Mouse (Mus musculus) heart, embryonic 11.5 days (tissue): ENCODE data around the gene App. TPM values are rescaled to one million over a fixed set of nuclear protein-coding genes. Genes with fewer than 3 reads are reported as not detected.

Source experiments
- ATAC-seq: fragments of 200-750 bp; cut with Nextera tagmentation; replicated peaks from 2 replicates; pipeline ENCODE4 v1.8.0; 2017; ENCODE audit warnings: moderate library complexity; ENCODE audit not compliant: insufficient number of reproducible peaks, low FRiP score, low TSS enrichment
- H3K27ac ChIP-seq: fragments of 300-500 bp; sonication (generic); 2 replicates; pipeline ENCODE4 v1.5.1; 2014; ENCODE audit warnings: mild to moderate bottlenecking, low read depth, low read length
- H3K27me3 ChIP-seq: fragments of 300-500 bp; sonication (generic); 2 replicates; pipeline ENCODE4 v1.6.1; 2014; ENCODE audit warnings: mild to moderate bottlenecking, low read length, mixed read lengths; ENCODE audit not compliant: control insufficient read depth, insufficient read depth
- H3K36me3 ChIP-seq: fragments of 300-500 bp; sonication (generic); 2 replicates; pipeline ENCODE4 v1.6.1; 2014; ENCODE audit warnings: mild to moderate bottlenecking, low read length, moderate library complexity, mixed read lengths; ENCODE audit not compliant: control insufficient read depth, insufficient read depth
- H3K4me1 ChIP-seq: fragments of 300-500 bp; sonication (generic); 2 replicates; pipeline ENCODE4 v1.6.1; 2014; ENCODE audit warnings: low read length; ENCODE audit not compliant: control insufficient read depth, insufficient read depth
- H3K4me2 ChIP-seq: fragments of 300-500 bp; sonication (generic); 2 replicates; pipeline ENCODE4 v1.6.1; 2014; ENCODE audit warnings: mild to moderate bottlenecking, moderate library complexity
- H3K4me3 ChIP-seq: fragments of 300-500 bp; sonication (generic); 2 replicates; pipeline ENCODE4 v1.5.1; 2014; ENCODE audit warnings: low read depth, low read length
- H3K9ac ChIP-seq: fragments of 300-500 bp; sonication (generic); 2 replicates; pipeline ENCODE4 v1.6.1; 2014; ENCODE audit warnings: mild to moderate bottlenecking, low read depth, low read length, moderate library complexity
- H3K9me3 ChIP-seq: fragments of 300-500 bp; sonication (generic); replicated peaks from 2 replicates; pipeline ENCODE4 v1.6.1; 2016; ENCODE audit warnings: low read length; ENCODE audit not compliant: control insufficient read depth
- WGBS: fragments of 180-500 bp; shearing (Covaris S2); extraction: QIAGEN DNeasy Blood & Tissue Kit; methylation state at CpG from one replicate; pipeline ENCODE4 v1.1.7; 2014; ENCODE audit not compliant: insufficient replicate concordance; 5-methylcytosine and 5-hydroxymethylcytosine counted together
- polyA plus RNA-seq: library from polyadenylated mRNA; unstranded; fragments of >200 nt; fragmentation: Nextera tagmentation; extraction: Ambion mirVana; gene quantifications from 2 replicates; pipeline ENCODE4 v1.2.1, GENCODE M21; 2014

Gene App
- polyA plus RNA-seq, 1 experiment from 2014 or later = 143 TPM

GRCm38 (mm10) chr16:85084152-85084551 is 89.4 kb downstream of the App start:
- Histone ChIP-seq H3K9me3 (no peaks in the 10 kb centered on the region), H3K27ac (no peak overlapping the region), H3K27me3 (no peaks in the 10 kb centered on the region), H3K4me3 (no peak overlapping the region), H3K4me2 (no peak overlapping the region), H3K36me3 (peaks cover 7% of the 10 kb centered on the region; the same call in 1 of the 2 replicates), H3K4me1 (peaks cover 14% of the 10 kb centered on the region), H3K9ac (no peak overlapping the region)
- 91% methylated on average over 1 of the region's 1 CpGs for WGBS
- no peak for ATAC-seq

- Histone ChIP-seq H3K27me3 (no peaks in the 10 kb centered on the region), H3K9ac (no peak overlapping the region), H3K27ac (no peak overlapping the region), H3K36me3 (peaks cover 9% of the 10 kb centered on the region; the same call in 1 of the 2 replicates), H3K4me2 (no peak overlapping the region), H3K4me1 (no peaks in the 10 kb centered on the region), H3K4me3 (no peak overlapping the region), H3K9me3 (no peaks in the 10 kb centered on the region)
- ATAC-seq = no peak
- 80% methylated on average over 2 of the region's 2 CpGs for WGBS
Observed at GRCm38 (mm10) chr16:85075330-85075729, 98.2 kb downstream of the App start.

GRCm38 (mm10) chr16:85074889-85075288 is 98.7 kb downstream of the App start:
- Histone ChIP-seq H3K4me1 (no peaks in the 10 kb centered on the region), H3K4me3 (no peak overlapping the region), H3K27me3 (no peaks in the 10 kb centered on the region), H3K36me3 (peaks cover 9% of the 10 kb centered on the region; the same call in 1 of the 2 replicates), H3K9ac (no peak overlapping the region), H3K9me3 (no peaks in the 10 kb centered on the region), H3K4me2 (no peak overlapping the region), H3K27ac (no peak overlapping the region)
- WGBS = 78% methylated on average over 6 of the region's 6 CpGs
- ATAC-seq = no peak

GRCm38 (mm10) chr16:85072624-85073023 is 100.9 kb downstream of the App start:
- WGBS = 88% methylated on average over 12 of the region's 12 CpGs
- H3K27me3 ChIP-seq = no peaks in the 10 kb centered on the region

GRCm38 (mm10) chr16:85071791-85072190 is 101.8 kb downstream of the App start:
- Histone ChIP-seq H3K27me3 (no peaks in the 10 kb centered on the region), H3K4me3 (no peak overlapping the region), H3K9ac (no peak overlapping the region), H3K27ac (no peak overlapping the region), H3K4me1 (peaks cover 8% of the 10 kb centered on the region), H3K36me3 (0 out of 2 replicates have a peak, but pooled peaks cover 3% of the 10 kb centered on the region), H3K9me3 (no peaks in the 10 kb centered on the region), H3K4me2 (no peak overlapping the region)
- WGBS = 93% methylated on average over 12 of the region's 12 CpGs
- ATAC-seq = no peak

More at GRCm38 (mm10) chr16:85072624-85073023, 100.9 kb downstream of the App start:
- Histone ChIP-seq H3K36me3 (0 out of 2 replicates have a peak, but pooled peaks cover 3% of the 10 kb centered on the region), H3K27ac (no peak overlapping the region), H3K4me2 (no peak overlapping the region), H3K4me1 (peaks cover 8% of the 10 kb centered on the region), H3K4me3 (no peak overlapping the region), H3K9me3 (no peaks in the 10 kb centered on the region), H3K9ac (no peak overlapping the region)
- no peak for ATAC-seq

- Histone ChIP-seq H3K4me1 (peaks cover 8% of the 10 kb centered on the region), H3K4me3 (no peak overlapping the region), H3K27ac (no peak overlapping the region), H3K36me3 (0 out of 2 replicates have a peak, but pooled peaks cover 3% of the 10 kb centered on the region), H3K27me3 (no peaks in the 10 kb centered on the region), H3K4me2 (no peak overlapping the region), H3K9me3 (no peaks in the 10 kb centered on the region), H3K9ac (no peak overlapping the region)
- WGBS = 90% methylated on average over 1 of the region's 1 CpGs
- no peak for ATAC-seq
Observed at GRCm38 (mm10) chr16:85071248-85071647, 102.3 kb downstream of the App start.

GRCm38 (mm10) chr16:85067254-85067893 is 106.2 kb downstream of the App start:
- no peak overlapping the region for H3K27ac ChIP-seq
- 83% methylated on average over 13 of the region's 13 CpGs for WGBS
- no peak overlapping the region for H3K4me3 ChIP-seq
- 0 out of 2 replicates have a peak, but pooled peaks cover 3% of the 10 kb centered on the region for H3K36me3 ChIP-seq
- H3K9ac ChIP-seq = no peak overlapping the region
- no peaks in the 10 kb centered on the region for H3K9me3 ChIP-seq
- H3K4me2 ChIP-seq = no peak overlapping the region
- H3K27me3 ChIP-seq = no peaks in the 10 kb centered on the region
- ATAC-seq = no peak
- peaks cover 8% of the 10 kb centered on the region for H3K4me1 ChIP-seq

GRCm38 (mm10) chr16:85066227-85066626 is 107.3 kb downstream of the App start:
- ATAC-seq = no peak

GRCm38 (mm10) chr16:85064800-85065199 is 108.8 kb downstream of the App start:
- Histone ChIP-seq H3K36me3 (no peaks in the 10 kb centered on the region), H3K27me3 (no peaks in the 10 kb centered on the region), H3K4me2 (no peak overlapping the region), H3K27ac (no peak overlapping the region), H3K4me1 (peaks cover 8% of the 10 kb centered on the region), H3K9ac (no peak overlapping the region), H3K4me3 (no peak overlapping the region), H3K9me3 (no peaks in the 10 kb centered on the region)
- 84% methylated on average over 6 of the region's 6 CpGs for WGBS
- ATAC-seq = no peak

More at GRCm38 (mm10) chr16:85066227-85066626, 107.3 kb downstream of the App start:
- no peak overlapping the region for H3K4me3 ChIP-seq
- H3K27ac ChIP-seq = no peak overlapping the region
- H3K27me3 ChIP-seq = no peaks in the 10 kb centered on the region
- H3K9ac ChIP-seq = no peak overlapping the region
- no peaks in the 10 kb centered on the region for H3K9me3 ChIP-seq
- no peak overlapping the region for H3K4me2 ChIP-seq
- H3K4me1 ChIP-seq = peaks cover 8% of the 10 kb centered on the region
- no peaks in the 10 kb centered on the region for H3K36me3 ChIP-seq
- 86% methylated on average over 11 of the region's 11 CpGs for WGBS
